Mouse (Mus musculus) midbrain, embryonic 16.5 days (tissue): ENCODE data around the gene Ctnnd2. TPM values are rescaled to one million over a fixed set of nuclear protein-coding genes. Genes with fewer than 3 reads are reported as not detected.

ENCODE experiments used
- ATAC-seq: fragments of 200-750 bp; cut with Nextera tagmentation; 2 replicates; pipeline ENCODE4 v1.8.0; 2017; ENCODE audit warnings: moderate TSS enrichment
- H3K27ac ChIP-seq: fragments of 300-500 bp; sonication (generic); 2 replicates; pipeline ENCODE4 v1.5.1; 2014; ENCODE audit warnings: mild to moderate bottlenecking, low read length, mixed read lengths
- H3K27me3 ChIP-seq: fragments of 300-500 bp; sonication (generic); 2 replicates; pipeline ENCODE4 v1.6.1; 2014; ENCODE audit warnings: low read depth, low read length, mixed read lengths; ENCODE audit not compliant: control insufficient read depth, insufficient read depth
- H3K36me3 ChIP-seq: fragments of 300-500 bp; sonication (generic); 2 replicates; pipeline ENCODE4 v1.6.1; 2014; ENCODE audit warnings: mild to moderate bottlenecking, low read length, moderate library complexity, mixed read lengths; ENCODE audit not compliant: control insufficient read depth, insufficient read depth
- H3K4me1 ChIP-seq: fragments of 300-500 bp; sonication (generic); 2 replicates; pipeline ENCODE4 v1.6.1; 2014; ENCODE audit warnings: mild to moderate bottlenecking, low read length, mixed read lengths; ENCODE audit not compliant: control insufficient read depth, insufficient read depth
- H3K4me2 ChIP-seq: fragments of 300-500 bp; sonication (generic); 2 replicates; pipeline ENCODE4 v1.6.1; 2014; ENCODE audit warnings: mild to moderate bottlenecking, low read length, mixed read lengths
- H3K4me3 ChIP-seq: fragments of 300-500 bp; sonication (generic); 2 replicates; pipeline ENCODE4 v1.5.1; 2014; ENCODE audit warnings: low read depth, mild to moderate bottlenecking, low read length, moderate library complexity, mixed read lengths
- H3K9ac ChIP-seq: fragments of 300-500 bp; sonication (generic); 2 replicates; pipeline ENCODE4 v1.6.1; 2014; ENCODE audit warnings: low read depth, low read length, mixed read lengths
- H3K9me3 ChIP-seq: fragments of 300-500 bp; sonication (generic); replicated peaks from 2 replicates; pipeline ENCODE4 v1.6.1; 2014; ENCODE audit warnings: mild to moderate bottlenecking, low read length, mixed read lengths; ENCODE audit not compliant: control insufficient read depth, poor library complexity, severe bottlenecking
- WGBS: fragments of 180-500 bp; shearing (Covaris S2); extraction: QIAGEN DNeasy Blood & Tissue Kit; methylation state at CpG from one replicate; pipeline ENCODE4 v1.1.7; 2014; 5-methylcytosine and 5-hydroxymethylcytosine counted together
- polyA plus RNA-seq: library from polyadenylated mRNA; unstranded; fragments of >200 nt; fragmentation: Nextera tagmentation; extraction: Ambion mirVana; gene quantifications from 2 replicates; pipeline ENCODE4 v1.2.1, GENCODE M21; 2015

The Ctnnd2 gene
- polyA plus RNA-seq, 1 experiment from 2014 or later: 62.8 TPM

DNA sequence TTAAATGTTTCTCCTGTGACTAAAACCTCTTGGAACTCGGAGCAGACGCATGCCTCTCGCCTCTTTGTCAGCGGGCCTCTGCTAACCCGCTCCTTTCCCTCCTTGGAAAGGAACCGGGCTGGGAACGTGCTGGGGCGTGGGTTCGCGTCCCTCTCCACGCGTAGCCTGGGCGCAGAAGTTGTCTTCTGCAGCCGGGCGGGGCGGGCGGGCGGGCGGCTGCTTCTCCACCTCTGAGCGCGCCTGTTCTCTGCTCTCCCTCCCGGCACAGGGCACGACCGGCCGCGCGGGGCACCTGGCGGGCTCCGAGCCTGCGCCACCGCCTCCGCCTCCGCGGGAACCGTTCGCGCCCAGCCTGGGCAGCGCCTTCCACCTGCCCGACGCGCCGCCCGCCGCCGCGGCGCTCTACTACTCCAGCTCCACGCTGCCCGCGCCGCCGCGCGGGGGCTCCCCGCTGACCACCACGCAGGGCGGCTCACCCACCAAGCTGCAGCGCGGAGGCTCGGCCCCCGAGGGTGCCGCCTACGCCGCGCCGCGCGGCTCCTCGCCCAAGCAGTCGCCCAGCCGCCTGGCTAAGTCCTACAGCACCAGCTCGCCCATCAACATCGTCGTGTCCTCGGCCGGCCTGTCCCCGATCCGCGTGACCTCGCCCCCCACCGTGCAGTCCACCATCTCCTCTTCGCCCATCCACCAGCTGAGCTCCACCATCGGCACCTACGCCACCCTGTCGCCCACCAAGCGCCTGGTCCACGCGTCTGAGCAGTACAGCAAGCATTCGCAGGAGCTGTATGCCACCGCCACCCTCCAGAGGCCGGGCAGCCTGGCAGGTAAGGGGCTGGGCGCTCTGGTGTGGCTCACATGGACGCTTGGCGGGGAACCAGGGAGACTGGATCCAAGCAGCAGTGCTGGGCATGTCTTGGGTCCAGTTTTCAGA lies 474.4 kb downstream of the Ctnnd2 start:
- H3K4me1 ChIP-seq: peaks cover 15% of the 10 kb centered on the region; the same call in 1 of the 2 replicates
- peak overlapping the region; percentile 63 for H3K4me3 ChIP-seq
- H3K9ac ChIP-seq: peak overlapping the region; percentile 81
- peak overlapping the region; percentile 95 for H3K4me2 ChIP-seq
- H3K9me3 ChIP-seq: no peaks in the 10 kb centered on the region
- no peaks in the 10 kb centered on the region; the same call in 1 of the 2 replicates for H3K36me3 ChIP-seq
- ATAC-seq: peak; percentile 80
- WGBS: 2% methylated on average over 92 of the region's 94 CpGs
- H3K27ac ChIP-seq: peak overlapping the region; percentile 41; the same call in 1 of the 2 replicates
- H3K27me3 ChIP-seq: no peaks in the 10 kb centered on the region

DNA sequence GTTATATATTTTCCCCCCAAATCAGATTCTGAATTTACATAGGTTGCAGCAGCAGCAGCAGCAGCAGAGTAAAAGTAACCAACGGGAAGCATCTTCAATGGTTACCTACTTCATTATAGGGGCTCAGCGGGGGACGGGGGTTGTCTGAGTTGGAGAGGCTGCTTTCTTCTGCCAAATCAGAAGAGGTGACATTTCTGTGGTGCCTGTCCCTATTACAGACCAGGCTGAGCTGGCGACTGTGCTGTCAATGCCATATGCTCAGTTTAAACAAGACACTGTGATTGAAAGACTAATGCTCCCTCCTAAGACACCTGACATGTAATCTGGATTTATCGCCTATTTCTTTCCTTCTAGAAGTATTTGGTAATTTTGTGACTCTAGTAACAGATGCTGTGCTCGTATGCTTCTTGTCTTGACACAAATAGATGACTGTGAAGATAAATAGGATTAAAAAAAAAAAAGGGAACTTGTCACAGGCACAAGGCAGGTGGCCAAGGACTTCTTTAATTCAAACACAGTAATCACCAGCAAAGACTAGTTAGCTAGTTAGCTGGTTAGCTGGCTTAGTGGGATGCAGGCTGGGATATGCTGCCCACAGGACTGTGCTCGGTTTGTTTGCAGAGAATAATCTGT lies 475.4 kb downstream of the Ctnnd2 start:
- 41% methylated on average over 7 of the region's 7 CpGs for WGBS
- no peaks in the 10 kb centered on the region for H3K9me3 ChIP-seq
- H3K27ac ChIP-seq: no peak overlapping the region

GRCm38 (mm10) chr15:30649964-30650363 lies 477.6 kb downstream of the Ctnnd2 start:
- Histone ChIP-seq H3K9ac (no peak overlapping the region), H3K4me2 (no peak overlapping the region), H3K4me1 (peaks cover 15% of the 10 kb centered on the region; the same call in 1 of the 2 replicates), H3K9me3 (no peaks in the 10 kb centered on the region), H3K36me3 (no peaks in the 10 kb centered on the region), H3K27me3 (no peaks in the 10 kb centered on the region), H3K27ac (no peak overlapping the region), H3K4me3 (no peak overlapping the region)
- WGBS: 47% methylated on average over 6 of the region's 6 CpGs
- no peak for ATAC-seq

More for the DNA sequence above, 475.4 kb downstream of the Ctnnd2 start:
- Histone ChIP-seq H3K27me3 (no peaks in the 10 kb centered on the region), H3K9ac (no peak overlapping the region), H3K4me1 (peaks cover 15% of the 10 kb centered on the region; the same call in 1 of the 2 replicates), H3K4me3 (no peak overlapping the region), H3K36me3 (no peaks in the 10 kb centered on the region; the same call in 1 of the 2 replicates), H3K4me2 (no peak overlapping the region)
- ATAC-seq: no peak

- peak overlapping the region; percentile 35; the same call in 1 of the 2 replicates for H3K27ac ChIP-seq
- peak overlapping the region; percentile 38; the same call in 1 of the 2 replicates for H3K9ac ChIP-seq
- no peaks in the 10 kb centered on the region for H3K9me3 ChIP-seq
- no peak overlapping the region for H3K4me2 ChIP-seq
- H3K36me3 ChIP-seq: no peaks in the 10 kb centered on the region
- WGBS: 55% methylated on average over 9 of the region's 9 CpGs
- ATAC-seq: no peak
- no peaks in the 10 kb centered on the region for H3K27me3 ChIP-seq
- H3K4me1 ChIP-seq: peaks cover 11% of the 10 kb centered on the region
- H3K4me3 ChIP-seq: no peak overlapping the region
Observed at GRCm38 (mm10) chr15:30655433-30655832, 483.0 kb downstream of the Ctnnd2 start.

DNA sequence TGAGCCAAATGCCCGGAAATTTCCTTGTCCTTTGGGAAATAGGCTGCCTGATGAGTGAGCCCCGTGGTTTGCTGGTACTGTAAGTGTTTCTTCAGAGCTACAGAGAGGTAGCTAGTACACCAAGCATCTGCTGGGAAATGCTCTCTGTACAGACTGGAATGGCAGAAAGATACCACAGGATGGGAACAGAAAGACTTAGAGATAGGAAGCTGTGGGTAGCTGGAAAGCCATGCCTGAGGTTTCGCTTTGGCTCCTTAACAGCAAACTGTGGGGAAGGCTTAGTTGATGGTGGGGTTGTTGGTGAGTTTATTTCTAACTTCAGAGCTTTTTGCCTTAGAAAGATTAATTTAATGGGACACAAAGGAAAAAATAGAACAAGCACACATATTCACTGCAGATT lies 485.2 kb downstream of the Ctnnd2 start:
- H3K36me3 ChIP-seq: no peaks in the 10 kb centered on the region
- H3K27ac ChIP-seq: no peak overlapping the region
- no peaks in the 10 kb centered on the region for H3K9me3 ChIP-seq
- H3K4me1 ChIP-seq: peaks cover 11% of the 10 kb centered on the region
- no peak overlapping the region for H3K4me3 ChIP-seq
- peak overlapping the region; percentile 7; the same call in 1 of the 2 replicates for H3K9ac ChIP-seq
- ATAC-seq: no peak
- 68% methylated on average over 3 of the region's 3 CpGs for WGBS
- no peak overlapping the region for H3K4me2 ChIP-seq
- H3K27me3 ChIP-seq: no peaks in the 10 kb centered on the region

GRCm38 (mm10) chr15:30660539-30661149 lies 488.3 kb downstream of the Ctnnd2 start:
- Histone ChIP-seq H3K9me3 (no peaks in the 10 kb centered on the region), H3K27me3 (no peaks in the 10 kb centered on the region), H3K9ac (no peak overlapping the region), H3K36me3 (no peaks in the 10 kb centered on the region), H3K4me3 (no peak overlapping the region), H3K4me1 (peaks cover 6% of the 10 kb centered on the region; the same call in 1 of the 2 replicates), H3K4me2 (no peak overlapping the region), H3K27ac (no peak overlapping the region)
- no peak for ATAC-seq
- 82% methylated on average over 8 of the region's 8 CpGs for WGBS

DNA sequence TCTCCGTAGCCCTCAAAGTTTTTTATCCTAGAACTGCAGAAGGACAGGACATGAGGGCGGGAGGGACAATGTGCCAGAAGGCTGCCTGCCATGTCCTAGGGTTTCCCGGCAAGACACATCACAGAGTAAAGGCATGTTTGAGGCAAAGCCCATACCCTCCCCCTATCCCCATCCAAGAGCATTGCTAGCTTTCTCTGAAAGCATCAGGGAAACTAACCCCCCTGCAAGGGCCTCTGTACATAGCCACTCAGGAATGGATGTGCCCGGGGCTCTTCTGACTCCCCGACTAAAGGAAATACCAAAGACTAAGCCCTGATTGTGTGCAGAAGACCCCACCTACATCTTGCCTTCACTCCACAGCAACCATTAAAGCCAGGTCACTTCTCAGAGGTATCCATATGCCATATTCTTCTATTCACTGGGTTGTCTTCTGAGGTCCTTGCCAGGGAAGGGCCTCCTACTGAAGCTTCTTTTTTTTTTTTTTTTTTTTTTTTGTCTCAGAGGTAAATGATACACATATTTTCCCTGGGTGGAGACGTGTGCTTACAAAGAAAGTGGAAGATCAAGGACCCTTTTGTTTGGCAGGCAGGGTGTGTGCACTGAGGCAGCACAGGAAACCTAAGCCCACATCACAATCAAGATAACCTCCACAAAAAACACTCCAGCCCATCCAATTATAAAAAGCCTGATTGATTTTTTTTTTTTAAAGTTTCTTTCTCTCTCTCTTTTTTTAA lies 489.5 kb downstream of the Ctnnd2 start:
- Histone ChIP-seq H3K27ac (no peak overlapping the region), H3K4me2 (no peak overlapping the region), H3K9me3 (no peaks in the 10 kb centered on the region), H3K9ac (no peak overlapping the region), H3K36me3 (no peaks in the 10 kb centered on the region), H3K4me1 (no peaks in the 10 kb centered on the region), H3K27me3 (no peaks in the 10 kb centered on the region), H3K4me3 (no peak overlapping the region)
- ATAC-seq: peak; percentile 54; the same call in 1 of the 2 replicates
- 42% methylated on average over 6 of the region's 6 CpGs for WGBS

DNA sequence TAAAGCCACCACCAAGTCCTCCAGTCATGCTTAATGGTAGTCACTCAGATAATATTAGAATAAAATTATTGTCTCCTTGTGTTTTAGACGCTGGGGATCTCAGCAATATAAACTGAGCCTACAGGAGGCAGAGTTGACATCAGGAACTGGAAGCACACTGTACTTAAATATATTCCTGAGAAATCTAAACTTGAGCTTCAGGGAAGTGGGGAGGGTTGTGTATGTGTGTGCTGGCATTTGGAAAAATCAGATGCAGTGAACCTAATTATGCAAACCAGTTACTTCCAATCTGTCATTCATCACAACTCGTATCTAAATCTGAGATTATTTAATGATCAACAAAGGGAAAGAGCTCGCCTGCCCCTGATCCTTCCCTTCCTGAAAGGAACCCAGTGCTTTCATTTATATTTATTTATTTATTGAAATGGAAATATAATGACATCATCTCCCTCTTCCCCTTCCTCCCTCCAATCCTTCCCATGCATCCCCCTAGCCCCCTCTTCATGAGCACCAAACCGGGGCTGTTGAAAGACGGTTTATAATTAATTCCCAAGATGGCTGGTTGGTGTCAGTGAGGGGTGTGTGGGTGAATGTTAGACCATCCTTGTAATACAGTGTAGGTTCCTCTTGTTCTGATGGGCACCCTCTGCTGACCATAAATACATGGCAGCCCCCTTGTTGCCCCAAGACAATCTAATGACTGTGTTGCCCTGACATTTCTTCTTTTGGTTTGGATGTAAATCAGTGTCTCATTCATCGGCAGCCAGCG lies 495.6 kb downstream of the Ctnnd2 start:
- ATAC-seq: peak; percentile 50; the same call in 1 of the 2 replicates
- Histone ChIP-seq H3K9me3 (no peaks in the 10 kb centered on the region), H3K27me3 (no peaks in the 10 kb centered on the region), H3K4me1 (peaks cover 11% of the 10 kb centered on the region; the same call in 1 of the 2 replicates), H3K4me3 (no peak overlapping the region), H3K36me3 (0 out of 2 replicates have a peak, but pooled peaks cover 2% of the 10 kb centered on the region), H3K4me2 (no peak overlapping the region), H3K9ac (no peak overlapping the region), H3K27ac (peak overlapping the region; percentile 30; the same call in 1 of the 2 replicates)
- 53% methylated on average over 7 of the region's 7 CpGs for WGBS
